ENCODE assay signal across 30 mouse cellular contexts in the genomic region with DNA sequence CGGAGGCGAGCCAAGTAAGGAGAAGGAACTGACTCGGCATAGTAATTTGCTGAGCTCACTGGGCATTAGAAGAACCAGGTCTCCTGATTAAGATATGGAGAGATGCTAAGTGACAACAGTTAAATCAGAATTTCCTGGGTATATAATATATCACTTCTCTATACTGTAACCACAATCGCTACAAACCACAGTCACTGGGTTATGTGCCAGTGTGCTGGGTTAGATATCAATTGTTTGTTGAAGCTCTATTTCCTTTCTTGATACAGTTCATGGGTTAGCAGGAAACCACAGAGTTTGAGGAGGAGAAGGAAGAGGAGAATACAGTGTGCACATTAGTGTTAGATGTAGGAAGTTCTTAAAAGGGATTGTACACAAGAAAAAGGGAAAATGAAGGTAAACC.
DNase-seq lines count a peak whose midpoint lies in the region; ATAC-seq lines count a peak whose summit lies in the region.
"Had no signal": no experiment of that assay in that cellular context is flagged by ENCODE, and none has a peak within 500 bp of the region (broad histone marks: within the 10 kb centered on the region; RNA-seq: fewer than 3 reads in every experiment).

No protein-coding gene starts in this region.

- no peak overlapping the region for H3K4me3 ChIP-seq in kidney, embryonic 14.5 days (ENCODE audit: low read length)
- H3K4me3 ChIP-seq: erythroblast, embryonic 14.5 days; hindbrain, embryonic 13.5 days; limb, embryonic 10.5 days; limb, embryonic 15.5 days; liver, embryonic 15.5 days; neural tube, embryonic 12.5 days had no signal

- no peaks in the 10 kb centered on the region for H3K4me1 ChIP-seq in kidney, embryonic 14.5 days (ENCODE audit: control insufficient read depth, insufficient read depth, low read length)
- H3K4me1 ChIP-seq: hindbrain, embryonic 13.5 days; limb, embryonic 10.5 days; limb, embryonic 15.5 days; liver, embryonic 15.5 days; neural tube, embryonic 12.5 days had no signal

- H3K4me2 ChIP-seq in kidney, embryonic 14.5 days (replicated peaks; ENCODE audit: low read depth, low read length): no peak overlapping the region
- H3K4me2 ChIP-seq: hindbrain, embryonic 13.5 days; limb, embryonic 15.5 days; liver, embryonic 15.5 days; lung, embryonic 14.5 days; midbrain, embryonic 11.5 days; neural tube, embryonic 12.5 days had no signal

- H3K27ac ChIP-seq in kidney, embryonic 14.5 days (ENCODE audit: low read depth, low read length): no peak overlapping the region
- H3K27ac ChIP-seq: hindbrain, embryonic 13.5 days; kidney, postnatal 0 days; limb, embryonic 10.5 days; limb, embryonic 15.5 days; liver, embryonic 15.5 days; neural tube, embryonic 12.5 days had no signal

- H3K27me3 ChIP-seq in kidney, embryonic 14.5 days (ENCODE audit: control insufficient read depth, insufficient read depth, low read length): no peaks in the 10 kb centered on the region
- H3K27me3 ChIP-seq: hindbrain, embryonic 13.5 days; limb, embryonic 15.5 days; liver, embryonic 15.5 days; neural tube, embryonic 12.5 days had no signal

- DNase-seq in CD4-positive, CD25-positive, alpha-beta regulatory T cell, adult 2 months (ENCODE audit: low read depth, low spot score): peak; percentile 11
- DNase-seq in T-cell, adult 2 months (ENCODE audit: low spot score): peak; percentile 12
- peak; percentile 48 for DNase-seq in naive thymus-derived CD4-positive, alpha-beta T cell, adult 2 months (ENCODE audit: low read depth)
- DNase-seq in heart, postnatal 4 days: no peak
- no peak for DNase-seq in kidney, postnatal 36 days
- DNase-seq: adrenal gland, postnatal 14 days; cerebellum, adult 11-12 months; cerebellum, adult 9-11 months; forebrain, postnatal 0 days; heart, postnatal 14 days; kidney, adult 2 months; layer of hippocampus, postnatal 36 days; lung, embryonic 14.5 days; lung, postnatal 4 days; right cerebral cortex, adult 18-20 months; spleen, adult 18-20 months; thymus, adult 18-20 months; thymus, postnatal 36 days had no signal

- H3K36me3 ChIP-seq in kidney, embryonic 14.5 days (ENCODE audit: control insufficient read depth, insufficient read depth, low read length): no peaks in the 10 kb centered on the region
- H3K36me3 ChIP-seq: hindbrain, embryonic 13.5 days; limb, embryonic 10.5 days; limb, embryonic 15.5 days; liver, embryonic 15.5 days; neural tube, embryonic 12.5 days had no signal

- 95% methylated on average over 4 of the region's 4 CpGs for WGBS in kidney, embryonic 14.5 days

- H3K9me3 ChIP-seq in kidney, embryonic 14.5 days (ENCODE audit: control insufficient read depth, low read length): no peaks in the 10 kb centered on the region
- H3K9me3 ChIP-seq: hindbrain, embryonic 13.5 days; limb, embryonic 10.5 days; limb, embryonic 15.5 days; liver, embryonic 15.5 days; neural tube, embryonic 12.5 days had no signal

- H3K9ac ChIP-seq in kidney, embryonic 14.5 days (ENCODE audit: low read depth, low read length): no peak overlapping the region
- H3K9ac ChIP-seq: forebrain, postnatal 0 days; hindbrain, embryonic 13.5 days; limb, embryonic 15.5 days; liver, embryonic 15.5 days; lung, embryonic 14.5 days; neural tube, embryonic 12.5 days had no signal

- ATAC-seq in CD4-positive, CD25-positive, alpha-beta regulatory T cell, adult 4 months: no peak
- peak; percentile 95 to 98 for ATAC-seq in hematopoietic stem cell, adult 5-6 weeks (replicated peaks in 1 of 2; ENCODE audit: insufficient read depth in 1 of 2, low FRiP score in 2 of 2, low TSS enrichment in 1 of 2, low read depth in 1 of 2, poor library complexity in 2 of 2, severe bottlenecking in 2 of 2)
- no peak for ATAC-seq in kidney, embryonic 14.5 days (ENCODE audit: low FRiP score, low TSS enrichment)
- ATAC-seq: forebrain, postnatal 0 days; midbrain, embryonic 16.5 days had no signal

Comparison
In these comparisons a context has a peak if more than half of its experiments do, and no peak if none do; other contexts are left out.
1. DNase-seq: peak in CD4-positive, CD25-positive, alpha-beta regulatory T cell, adult 2 months (single experiment), T-cell, adult 2 months (single experiment) and naive thymus-derived CD4-positive, alpha-beta T cell, adult 2 months (single experiment); none in heart, postnatal 4 days (single experiment) and kidney, postnatal 36 days (0 of 2).
2. ATAC-seq: peak in hematopoietic stem cell, adult 5-6 weeks (2 of 2); none in CD4-positive, CD25-positive, alpha-beta regulatory T cell, adult 4 months (single experiment) and kidney, embryonic 14.5 days (single experiment).